Mouse (Mus musculus): ENCODE measurements around the gene Mccc1. TPM values are rescaled to one million over a fixed set of nuclear protein-coding genes. Genes with fewer than 3 reads are reported as not detected.
A peak's percentile ranks its signal among the peaks of the same experiment; 100 is the strongest.

Gene Mccc1
- 35.8 and 36.3 TPM in 2 replicates for polyA plus RNA-seq (2014; fragmentation: Nextera tagmentation; extraction: Ambion mirVana)

DNA sequence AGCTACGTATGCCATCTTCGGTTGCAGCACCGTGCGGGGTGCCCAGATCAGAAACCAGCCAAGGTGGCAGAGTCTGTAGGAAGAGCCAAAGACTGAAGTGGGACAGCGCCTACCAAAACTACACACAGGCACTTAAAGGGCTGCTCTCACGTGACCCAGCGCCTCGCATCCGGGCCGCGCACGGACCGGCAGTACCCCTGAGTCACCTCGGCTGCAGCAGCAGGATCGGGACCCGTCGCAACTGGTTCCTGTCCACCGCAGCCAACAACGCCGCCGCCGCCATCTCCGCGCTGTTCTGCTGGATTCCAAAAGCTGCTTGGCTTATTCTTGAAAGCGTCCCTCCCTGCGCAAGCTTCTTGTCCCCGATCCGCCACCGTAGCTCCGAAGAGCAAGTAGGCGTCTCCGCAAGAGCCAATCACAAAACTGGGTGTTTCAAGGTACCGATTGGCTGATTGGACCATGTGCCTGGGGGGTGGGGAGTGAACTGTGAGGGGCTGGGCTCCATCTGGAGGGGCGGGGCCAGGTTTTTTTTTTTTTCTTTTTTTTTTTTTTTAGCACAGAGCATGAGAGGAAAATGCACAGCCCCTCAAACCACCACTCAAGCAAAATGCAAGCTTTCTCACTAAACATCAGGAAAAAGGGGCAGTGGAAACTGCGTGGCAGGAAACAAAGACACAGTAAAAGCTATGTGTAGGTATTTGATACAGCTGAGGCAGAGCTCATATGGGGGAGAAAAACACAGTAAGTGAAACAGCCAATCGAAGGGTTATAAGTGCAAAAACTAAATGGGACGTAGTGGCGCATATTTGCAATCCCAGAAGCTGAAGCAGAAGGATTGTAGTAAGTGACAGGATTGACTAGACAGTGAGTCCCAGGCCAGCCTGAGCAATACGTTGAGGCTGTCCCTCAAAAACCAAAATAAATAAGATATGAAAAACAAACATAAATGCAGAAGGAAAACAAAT lies at the start of gene Mccc1:
Gene Mccc1, minus strand, starts transcription at position 404 of the 965 bp plus-strand sequence.
- Histone ChIP-seq H3K4me2 (ENCODE audit: low read depth, severe bottlenecking) (peak within 1 kb of the TSS; percentile 63), H3K4me3 (ENCODE audit: low read depth, low read length) (peak within 1 kb of the TSS; percentile 68), H3K27me3 (ENCODE audit: control insufficient read depth, insufficient read depth, low read length) (no peaks in the 10 kb centered on the region), H3K36me3 (ENCODE audit: control insufficient read depth, insufficient read depth, low read length) (no peaks in the 10 kb centered on the region), H3K9me3 (ENCODE audit: control insufficient read depth, low read length) (no peaks in the 10 kb centered on the region), H3K9ac (ENCODE audit: low read length) (peak within 1 kb of the TSS; percentile 77), H3K27ac (replicated peaks; ENCODE audit: low read depth, low read length) (peak within 1 kb of the TSS; percentile 68; the same call in 1 of the 2 replicates), H3K4me1 (ENCODE audit: control insufficient read depth, insufficient read depth, low read length) (no peaks in the 10 kb centered on the region)
- peak; percentile 92 for DNase-seq (ENCODE audit: low spot score)
- peak; percentile 99 for ATAC-seq (ENCODE audit: insufficient number of reproducible peaks, low FRiP score, low TSS enrichment, low read depth)
- WGBS, result 6% methylated on average over 39 of the region's 39 CpGs

- Histone ChIP-seq H3K36me3 (ENCODE audit: control insufficient read depth, insufficient read depth, low read length) (no peaks in the 10 kb centered on the region), H3K9me3 (ENCODE audit: control insufficient read depth, low read length) (no peaks in the 10 kb centered on the region), H3K27ac (replicated peaks; ENCODE audit: low read depth, low read length) (no peak overlapping the region), H3K4me2 (ENCODE audit: low read depth, severe bottlenecking) (no peak overlapping the region), H3K4me3 (ENCODE audit: low read depth, low read length) (no peak overlapping the region), H3K9ac (ENCODE audit: low read length) (no peak overlapping the region), H3K4me1 (ENCODE audit: control insufficient read depth, insufficient read depth, low read length) (no peaks in the 10 kb centered on the region), H3K27me3 (ENCODE audit: control insufficient read depth, insufficient read depth, low read length) (no peaks in the 10 kb centered on the region)
- no peak for DNase-seq (ENCODE audit: low spot score)
- WGBS, result 78% methylated on average over 1 of the region's 1 CpGs
- ATAC-seq (ENCODE audit: insufficient number of reproducible peaks, low FRiP score, low TSS enrichment, low read depth), result no peak
These were observed 48.6 kb upstream of the Mccc1 start for GRCm38 (mm10) chr3:36049106-36049505.

DNA sequence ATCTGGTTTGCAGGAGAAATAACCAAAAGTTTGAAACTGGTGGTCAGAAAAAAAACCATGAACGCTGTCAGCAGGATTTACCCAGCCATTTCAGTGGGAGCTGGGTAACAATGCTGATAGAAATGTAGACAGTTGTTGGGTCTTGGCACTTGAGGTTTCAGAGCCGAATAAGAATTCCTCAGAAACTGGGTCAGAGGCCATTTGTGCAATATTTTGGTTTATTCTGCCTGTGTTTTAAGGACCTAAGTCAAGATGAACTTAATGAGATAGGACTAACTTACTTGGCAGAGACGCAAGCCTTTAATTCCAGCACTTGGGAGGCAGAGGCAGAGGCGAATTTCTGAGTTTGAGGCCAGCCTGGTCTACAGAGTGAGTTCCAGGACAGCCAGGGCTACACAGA lies 44.6 kb upstream of the Mccc1 start:
- Histone ChIP-seq H3K36me3 (ENCODE audit: control insufficient read depth, insufficient read depth, low read length) (no peaks in the 10 kb centered on the region), H3K4me3 (ENCODE audit: low read depth, low read length) (no peak overlapping the region), H3K27me3 (ENCODE audit: control insufficient read depth, insufficient read depth, low read length) (no peaks in the 10 kb centered on the region), H3K27ac (replicated peaks; ENCODE audit: low read depth, low read length) (no peak overlapping the region), H3K4me1 (ENCODE audit: control insufficient read depth, insufficient read depth, low read length) (no peaks in the 10 kb centered on the region), H3K9me3 (ENCODE audit: control insufficient read depth, low read length) (no peaks in the 10 kb centered on the region), H3K4me2 (ENCODE audit: low read depth, severe bottlenecking) (no peak overlapping the region), H3K9ac (ENCODE audit: low read length) (no peak overlapping the region)
- no peak for DNase-seq (ENCODE audit: low spot score)
- ATAC-seq (ENCODE audit: insufficient number of reproducible peaks, low FRiP score, low TSS enrichment, low read depth), result no peak
- WGBS, result 84% methylated on average over 4 of the region's 4 CpGs

GRCm38 (mm10) chr3:36044520-36044919 lies 44.0 kb upstream of the Mccc1 start:
- no peaks in the 10 kb centered on the region for H3K4me1 ChIP-seq (ENCODE audit: control insufficient read depth, insufficient read depth, low read length)
- ATAC-seq (ENCODE audit: insufficient number of reproducible peaks, low FRiP score, low TSS enrichment, low read depth), result no peak

GRCm38 (mm10) chr3:36031740-36032510 lies 31.4 kb upstream of the Mccc1 start:
- no peak for DNase-seq (ENCODE audit: low spot score)
- H3K4me2 ChIP-seq (ENCODE audit: low read depth, severe bottlenecking), result no peak overlapping the region
- H3K36me3 ChIP-seq (ENCODE audit: control insufficient read depth, insufficient read depth, low read length), result no peaks in the 10 kb centered on the region
- H3K4me1 ChIP-seq (ENCODE audit: control insufficient read depth, insufficient read depth, low read length), result no peaks in the 10 kb centered on the region
- H3K9ac ChIP-seq (ENCODE audit: low read length), result no peak overlapping the region
- no peak overlapping the region for H3K4me3 ChIP-seq (ENCODE audit: low read depth, low read length)
- no peaks in the 10 kb centered on the region for H3K27me3 ChIP-seq (ENCODE audit: control insufficient read depth, insufficient read depth, low read length)
- H3K27ac ChIP-seq (replicated peaks; ENCODE audit: low read depth, low read length), result no peak overlapping the region
- no peak for ATAC-seq (ENCODE audit: insufficient number of reproducible peaks, low FRiP score, low TSS enrichment, low read depth)
- WGBS, result 84% methylated on average over 6 of the region's 6 CpGs
- no peaks in the 10 kb centered on the region for H3K9me3 ChIP-seq (ENCODE audit: control insufficient read depth, low read length)

More at GRCm38 (mm10) chr3:36044520-36044919, 44.0 kb upstream of the Mccc1 start:
- DNase-seq (ENCODE audit: low spot score), result no peak
- Histone ChIP-seq H3K27ac (replicated peaks; ENCODE audit: low read depth, low read length) (no peak overlapping the region), H3K4me2 (ENCODE audit: low read depth, severe bottlenecking) (no peak overlapping the region), H3K36me3 (ENCODE audit: control insufficient read depth, insufficient read depth, low read length) (no peaks in the 10 kb centered on the region), H3K9me3 (ENCODE audit: control insufficient read depth, low read length) (no peaks in the 10 kb centered on the region), H3K9ac (ENCODE audit: low read length) (no peak overlapping the region), H3K4me3 (ENCODE audit: low read depth, low read length) (no peak overlapping the region), H3K27me3 (ENCODE audit: control insufficient read depth, insufficient read depth, low read length) (no peaks in the 10 kb centered on the region)

DNA sequence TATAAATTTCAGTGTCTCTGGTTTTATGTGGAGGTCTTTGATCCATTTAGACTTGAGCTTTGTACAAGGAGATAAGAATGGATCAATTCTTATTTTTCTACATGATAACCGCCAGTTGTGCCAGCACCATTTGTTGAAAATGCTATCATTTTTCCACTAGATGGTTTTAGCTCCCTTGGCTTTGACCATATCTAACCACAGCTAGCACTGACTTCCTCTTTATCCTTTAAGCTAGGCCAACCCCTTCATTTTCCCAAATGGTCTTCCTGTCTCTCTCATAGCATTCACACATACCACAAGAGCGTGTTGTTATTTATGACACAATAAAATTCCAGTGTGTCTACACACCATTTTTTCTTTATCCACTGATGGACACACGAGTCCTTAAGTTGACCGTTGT lies 29.5 kb upstream of the Mccc1 start:
- no peak for ATAC-seq (ENCODE audit: insufficient number of reproducible peaks, low FRiP score, low TSS enrichment, low read depth)
- WGBS, result 77% methylated on average over 4 of the region's 4 CpGs
- Histone ChIP-seq H3K4me1 (ENCODE audit: control insufficient read depth, insufficient read depth, low read length) (no peaks in the 10 kb centered on the region), H3K27me3 (ENCODE audit: control insufficient read depth, insufficient read depth, low read length) (no peaks in the 10 kb centered on the region), H3K9me3 (ENCODE audit: control insufficient read depth, low read length) (no peaks in the 10 kb centered on the region), H3K9ac (ENCODE audit: low read length) (no peak overlapping the region), H3K27ac (replicated peaks; ENCODE audit: low read depth, low read length) (no peak overlapping the region), H3K4me3 (ENCODE audit: low read depth, low read length) (no peak overlapping the region), H3K4me2 (ENCODE audit: low read depth, severe bottlenecking) (no peak overlapping the region), H3K36me3 (ENCODE audit: control insufficient read depth, insufficient read depth, low read length) (no peaks in the 10 kb centered on the region)
- no peak for DNase-seq (ENCODE audit: low spot score)

GRCm38 (mm10) chr3:36025732-36026131 lies 25.3 kb upstream of the Mccc1 start:
- Histone ChIP-seq H3K4me1 (ENCODE audit: control insufficient read depth, insufficient read depth, low read length) (no peaks in the 10 kb centered on the region), H3K36me3 (ENCODE audit: control insufficient read depth, insufficient read depth, low read length) (no peaks in the 10 kb centered on the region), H3K4me2 (ENCODE audit: low read depth, severe bottlenecking) (no peak overlapping the region), H3K27ac (replicated peaks; ENCODE audit: low read depth, low read length) (no peak overlapping the region), H3K9ac (ENCODE audit: low read length) (no peak overlapping the region), H3K4me3 (ENCODE audit: low read depth, low read length) (no peak overlapping the region), H3K9me3 (ENCODE audit: control insufficient read depth, low read length) (no peaks in the 10 kb centered on the region), H3K27me3 (ENCODE audit: control insufficient read depth, insufficient read depth, low read length) (no peaks in the 10 kb centered on the region)
- WGBS, result 83% methylated on average over 6 of the region's 6 CpGs
- DNase-seq (ENCODE audit: low spot score), result no peak
- no peak for ATAC-seq (ENCODE audit: insufficient number of reproducible peaks, low FRiP score, low TSS enrichment, low read depth)

DNA sequence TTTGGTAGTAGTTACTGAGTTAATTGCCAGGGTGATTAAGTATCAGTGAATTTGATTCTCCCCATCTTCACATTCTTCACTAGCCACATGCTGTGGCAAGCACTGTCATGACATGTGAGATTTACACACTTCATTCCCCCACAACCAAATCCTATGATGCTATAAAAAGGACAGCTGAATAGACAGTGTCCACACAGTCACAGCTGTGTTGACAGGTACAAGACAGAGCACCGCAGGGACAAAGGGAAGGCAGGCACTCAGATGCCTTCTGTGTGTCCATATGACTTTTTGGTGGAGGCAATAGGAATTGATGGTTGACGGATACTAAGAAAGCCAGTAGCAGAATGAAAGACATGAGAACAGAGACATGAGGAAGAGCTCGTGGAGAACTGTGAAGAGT lies 10.8 kb upstream of the Mccc1 start:
- H3K4me2 ChIP-seq (ENCODE audit: low read depth, severe bottlenecking), result no peak overlapping the region
- no peak overlapping the region for H3K4me3 ChIP-seq (ENCODE audit: low read depth, low read length)
- ATAC-seq (ENCODE audit: insufficient number of reproducible peaks, low FRiP score, low TSS enrichment, low read depth) (no peak), DNase-seq (ENCODE audit: low spot score) (no peak)
- H3K4me1 ChIP-seq (ENCODE audit: control insufficient read depth, insufficient read depth, low read length), result no peaks in the 10 kb centered on the region
- H3K36me3 ChIP-seq (ENCODE audit: control insufficient read depth, insufficient read depth, low read length), result no peaks in the 10 kb centered on the region
- no peak overlapping the region for H3K9ac ChIP-seq (ENCODE audit: low read length)
- 83% methylated on average over 3 of the region's 3 CpGs for WGBS
- H3K9me3 ChIP-seq (ENCODE audit: control insufficient read depth, low read length), result no peaks in the 10 kb centered on the region; the same call in 1 of the 2 replicates
- no peaks in the 10 kb centered on the region for H3K27me3 ChIP-seq (ENCODE audit: control insufficient read depth, insufficient read depth, low read length)
- H3K27ac ChIP-seq (replicated peaks; ENCODE audit: low read depth, low read length), result no peak overlapping the region
